Mouse (Mus musculus): Measurements from ENCODE around the gene Pink1. TPM values are rescaled to one million over a fixed set of nuclear protein-coding genes. Genes with fewer than 3 reads are reported as not detected.

Pink1 gene
- total and polyA plus RNA-seq, 3 experiments, result 15.0 to 30.1 (median 19.4) TPM

GRCm38 (mm10) chr4:138355496-138355895 lies 29.4 kb upstream of the Pink1 start:
- Histone ChIP-seq H3K4me1 (ENCODE audit: insufficient read depth, low read depth, low read length) (no peaks in the 10 kb centered on the region), H3K36me3 (replicated peaks) (no peaks in the 10 kb centered on the region), H3K9me3 (replicated peaks) (no peaks in the 10 kb centered on the region), H3K27me3 (ENCODE audit: insufficient read depth, low read length) (no peaks in the 10 kb centered on the region), H3K4me3 (ENCODE audit: low read depth, low read length) (no peak overlapping the region)
- ATAC-seq (ENCODE audit: extremely low read depth, insufficient number of reproducible peaks, low FRiP score, poor library complexity, severe bottlenecking), result no peak
- TF ChIP-seq TAL1 (conservative IDR thresholded peaks at IDR 0.05; ENCODE audit: low read depth, low read length), result no peak
- TF ChIP-seq GATA1 (IDR thresholded peaks at IDR 0.05; ENCODE audit: borderline replicate concordance, low read length), result no peak
- no peak for TF ChIP-seq POLR2AphosphoS5 (IDR thresholded peaks at IDR 0.05; ENCODE audit: insufficient replicate concordance, low read depth, low read length)
- no peak for TF ChIP-seq CTCF (IDR thresholded peaks at IDR 0.05; ENCODE audit: low read depth, low read length)
- DNase-seq (ENCODE audit: low spot score), result no peak

- H3K4me3 ChIP-seq (ENCODE audit: low read depth, low read length), result no peak overlapping the region
- H3K27me3 ChIP-seq (ENCODE audit: insufficient read depth, low read length), result no peaks in the 10 kb centered on the region
- no peaks in the 10 kb centered on the region for H3K4me1 ChIP-seq (ENCODE audit: insufficient read depth, low read depth, low read length)
- DNase-seq (ENCODE audit: low spot score) (no peak), ATAC-seq (ENCODE audit: extremely low read depth, insufficient number of reproducible peaks, low FRiP score, poor library complexity, severe bottlenecking) (no peak)
- TF ChIP-seq TAL1 (conservative IDR thresholded peaks at IDR 0.05; ENCODE audit: low read depth, low read length), result no peak
- TF ChIP-seq GATA1 (IDR thresholded peaks at IDR 0.05; ENCODE audit: borderline replicate concordance, low read length), result no peak
- no peak for TF ChIP-seq POLR2AphosphoS5 (IDR thresholded peaks at IDR 0.05; ENCODE audit: insufficient replicate concordance, low read depth, low read length)
- H3K9me3 ChIP-seq (replicated peaks), result no peaks in the 10 kb centered on the region
- H3K36me3 ChIP-seq (replicated peaks), result no peaks in the 10 kb centered on the region
Observed at GRCm38 (mm10) chr4:138353438-138354171, 27.5 kb upstream of the Pink1 start.

GRCm38 (mm10) chr4:138352692-138353091 lies 26.6 kb upstream of the Pink1 start:
- TF ChIP-seq GATA1 (IDR thresholded peaks at IDR 0.05; ENCODE audit: borderline replicate concordance, low read length), result no peak
- no peak for TF ChIP-seq TAL1 (conservative IDR thresholded peaks at IDR 0.05; ENCODE audit: low read depth, low read length)
- no peak for TF ChIP-seq CTCF (IDR thresholded peaks at IDR 0.05; ENCODE audit: low read depth, low read length)
- no peak for TF ChIP-seq POLR2AphosphoS5 (IDR thresholded peaks at IDR 0.05; ENCODE audit: insufficient replicate concordance, low read depth, low read length)
- TF ChIP-seq GATA2 (IDR thresholded peaks at IDR 0.05; ENCODE audit: borderline replicate concordance, low read depth, low read length), result no peak
- Histone ChIP-seq H3K9me3 (replicated peaks) (no peaks in the 10 kb centered on the region), H3K27me3 (ENCODE audit: insufficient read depth, low read length) (no peaks in the 10 kb centered on the region; the same call in 1 of the 2 replicates), H3K36me3 (replicated peaks) (no peaks in the 10 kb centered on the region), H3K4me1 (ENCODE audit: insufficient read depth, low read depth, low read length) (no peaks in the 10 kb centered on the region), H3K4me3 (ENCODE audit: low read depth, low read length) (no peak overlapping the region)
- ATAC-seq (ENCODE audit: extremely low read depth, insufficient number of reproducible peaks, low FRiP score, poor library complexity, severe bottlenecking) (no peak), DNase-seq (ENCODE audit: low spot score) (no peak)

DNA sequence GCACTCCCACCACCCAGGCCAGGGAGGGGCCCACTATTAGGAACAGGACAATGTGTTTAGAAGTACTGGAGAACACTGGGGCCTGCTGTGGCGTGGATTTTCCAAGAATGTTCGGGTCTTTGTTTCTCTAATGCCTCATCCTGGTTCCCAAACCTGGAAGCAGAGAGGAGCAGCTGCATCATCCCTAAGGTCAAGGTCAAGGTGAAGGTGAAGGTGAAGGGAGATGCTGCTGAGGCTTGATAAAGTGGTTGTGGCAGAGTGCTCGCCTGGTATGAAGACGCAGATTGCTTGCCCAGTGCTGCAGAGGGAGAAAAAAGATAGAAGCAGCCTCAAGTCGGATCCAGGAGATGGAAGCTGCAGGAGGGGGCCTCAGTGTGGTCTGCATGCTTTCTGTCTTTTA lies 25.7 kb upstream of the Pink1 start:
- H3K36me3 ChIP-seq (replicated peaks), result no peaks in the 10 kb centered on the region
- TF ChIP-seq GATA2 (IDR thresholded peaks at IDR 0.05; ENCODE audit: borderline replicate concordance, low read depth, low read length) (no peak), POLR2AphosphoS5 (IDR thresholded peaks at IDR 0.05; ENCODE audit: insufficient replicate concordance, low read depth, low read length) (no peak), CTCF (IDR thresholded peaks at IDR 0.05; ENCODE audit: low read depth, low read length) (no peak), GATA1 (IDR thresholded peaks at IDR 0.05; ENCODE audit: borderline replicate concordance, low read length) (no peak), TAL1 (conservative IDR thresholded peaks at IDR 0.05; ENCODE audit: low read depth, low read length) (no peak)
- no peaks in the 10 kb centered on the region for H3K9me3 ChIP-seq (replicated peaks)
- DNase-seq (ENCODE audit: low spot score), result no peak
- ATAC-seq (ENCODE audit: extremely low read depth, insufficient number of reproducible peaks, low FRiP score, poor library complexity, severe bottlenecking), result no peak
- H3K4me3 ChIP-seq (ENCODE audit: low read depth, low read length), result no peak overlapping the region
- H3K27me3 ChIP-seq (ENCODE audit: insufficient read depth, low read length), result no peaks in the 10 kb centered on the region; the same call in 1 of the 2 replicates
- no peaks in the 10 kb centered on the region for H3K4me1 ChIP-seq (ENCODE audit: insufficient read depth, low read depth, low read length)

DNA sequence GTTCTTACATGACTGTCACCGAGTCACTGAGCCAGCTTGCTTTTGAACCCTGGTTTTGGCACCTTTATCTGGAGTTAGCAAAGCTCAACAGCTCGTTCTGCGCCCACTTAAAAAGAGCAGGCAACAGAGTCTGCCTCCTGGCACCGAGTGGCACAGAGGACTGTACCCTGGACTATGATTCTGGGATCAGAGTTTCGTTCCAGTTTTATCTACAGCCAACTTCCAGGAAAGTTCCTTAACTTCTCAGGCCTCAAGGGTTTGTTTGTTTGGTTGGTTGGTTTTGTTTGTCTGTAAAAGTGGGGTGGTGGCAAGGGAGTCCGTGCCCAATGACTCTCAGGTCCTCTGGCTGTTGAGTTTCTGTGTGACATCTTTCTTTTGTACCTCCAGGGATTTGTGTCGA lies 22.6 kb upstream of the Pink1 start:
- Histone ChIP-seq H3K36me3 (replicated peaks) (no peaks in the 10 kb centered on the region), H3K27me3 (ENCODE audit: insufficient read depth, low read length) (no peaks in the 10 kb centered on the region; the same call in 1 of the 2 replicates), H3K4me3 (ENCODE audit: low read depth, low read length) (no peak overlapping the region), H3K4me1 (ENCODE audit: insufficient read depth, low read depth, low read length) (no peaks in the 10 kb centered on the region), H3K9me3 (replicated peaks) (no peaks in the 10 kb centered on the region)
- TF ChIP-seq GATA2 (IDR thresholded peaks at IDR 0.05; ENCODE audit: borderline replicate concordance, low read depth, low read length), result no peak
- TF ChIP-seq POLR2AphosphoS5 (IDR thresholded peaks at IDR 0.05; ENCODE audit: insufficient replicate concordance, low read depth, low read length), result no peak
- no peak for TF ChIP-seq TAL1 (conservative IDR thresholded peaks at IDR 0.05; ENCODE audit: low read depth, low read length)
- ATAC-seq (ENCODE audit: extremely low read depth, insufficient number of reproducible peaks, low FRiP score, poor library complexity, severe bottlenecking), result no peak
- DNase-seq (ENCODE audit: low spot score), result no peak

- no peaks in the 10 kb centered on the region for H3K36me3 ChIP-seq (replicated peaks)
- DNase-seq (ENCODE audit: low spot score) (no peak), ATAC-seq (ENCODE audit: extremely low read depth, insufficient number of reproducible peaks, low FRiP score, poor library complexity, severe bottlenecking) (no peak)
- no peaks in the 10 kb centered on the region for H3K9me3 ChIP-seq (replicated peaks)
- H3K4me3 ChIP-seq (ENCODE audit: low read depth, low read length), result no peak overlapping the region
- TF ChIP-seq GATA2 (IDR thresholded peaks at IDR 0.05; ENCODE audit: borderline replicate concordance, low read depth, low read length) (no peak), POLR2AphosphoS5 (IDR thresholded peaks at IDR 0.05; ENCODE audit: insufficient replicate concordance, low read depth, low read length) (no peak), CTCF (IDR thresholded peaks at IDR 0.05; ENCODE audit: low read depth, low read length) (no peak)
- no peaks in the 10 kb centered on the region for H3K4me1 ChIP-seq (ENCODE audit: insufficient read depth, low read depth, low read length)
- no peaks in the 10 kb centered on the region; the same call in 1 of the 2 replicates for H3K27me3 ChIP-seq (ENCODE audit: insufficient read depth, low read length)
Observed at GRCm38 (mm10) chr4:138347280-138347679, 21.2 kb upstream of the Pink1 start.

All from G1E (cell line).